Comparison of ENCODE assay signal across 9 mouse cellular contexts in the genomic region with DNA sequence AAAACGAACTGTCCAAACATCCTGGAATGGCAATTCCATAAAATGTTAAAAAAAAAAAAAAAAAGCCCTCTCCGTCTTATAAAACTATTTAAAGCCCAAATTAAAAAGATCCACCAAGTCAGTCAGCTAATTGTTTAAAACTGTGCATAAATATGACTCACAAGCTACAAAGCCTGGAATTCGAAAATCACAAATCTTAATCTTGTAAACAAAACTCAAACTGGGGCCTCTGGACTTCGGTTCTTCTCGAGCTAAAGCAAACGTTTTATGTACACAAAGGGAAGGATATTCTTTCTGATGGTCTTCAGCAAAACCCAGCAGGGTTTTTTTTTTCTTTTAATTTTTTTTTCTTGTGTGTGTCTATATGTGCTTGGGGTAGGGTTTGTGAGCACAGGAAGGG. TPM values are rescaled to one million over a fixed set of nuclear protein-coding genes. Genes with fewer than 3 reads are reported as not detected.
DNase-seq lines count a peak whose midpoint lies in the region; ATAC-seq and TF ChIP-seq lines count a peak whose summit lies in the region.
"Had no signal": no experiment of that assay in that cellular context is flagged by ENCODE, and none has a peak within 500 bp of the region (broad histone marks: within the 10 kb centered on the region; RNA-seq: fewer than 3 reads in every experiment).

No protein-coding gene starts in this region.

- 0 out of 2 replicates have a peak, but pooled peaks cover 4% of the 10 kb centered on the region for H3K79me2 ChIP-seq in heart, adult 2 months (replicated peaks; ENCODE audit: control insufficient read depth, insufficient read depth, low read length)
- H3K79me2 ChIP-seq in liver, adult 2 months (ENCODE audit: control insufficient read depth, insufficient read depth, low read length) = peaks cover 35% of the 10 kb centered on the region

- H3K36me3 ChIP-seq in heart, adult 2 months (ENCODE audit: control insufficient read depth, insufficient read depth, low read length) = no peaks in the 10 kb centered on the region; the same call in 1 of the 2 replicates
- no peaks in the 10 kb centered on the region for H3K36me3 ChIP-seq in liver, adult 2 months (ENCODE audit: control insufficient read depth, insufficient read depth, low read length)
- no peaks in the 10 kb centered on the region for H3K36me3 ChIP-seq in intestine, embryonic 14.5 days (ENCODE audit: control insufficient read depth, insufficient read depth, low read length)
- no peaks in the 10 kb centered on the region for H3K36me3 ChIP-seq in neural tube, embryonic 13.5 days

- no peak overlapping the region for H3K9ac ChIP-seq in heart, adult 2 months (ENCODE audit: low read depth, low read length)
- no peak overlapping the region for H3K9ac ChIP-seq in liver, adult 2 months (ENCODE audit: low read depth, low read length)
- peak overlapping the region; percentile 95 for H3K9ac ChIP-seq in intestine, embryonic 14.5 days (ENCODE audit: low read length)
- no peak overlapping the region for H3K9ac ChIP-seq in neural tube, embryonic 13.5 days

- intact Hi-C loops in heart, adult 2 months (cut with DNase I) = loop anchor here (5.0 kb wide), 2 partner anchors 39 to 86 kb away; no protein-coding TSS in a partner anchor
- intact Hi-C loops in heart, postnatal 10 days (cut with DNase I) = loop anchor here (2.0 to 5.0 kb wide), 2 partner anchors 26 to 81 kb away; no protein-coding TSS in a partner anchor

- no peaks in the 10 kb centered on the region for H3K27me3 ChIP-seq in heart, adult 2 months (ENCODE audit: control insufficient read depth, insufficient read depth, low read length)
- no peaks in the 10 kb centered on the region for H3K27me3 ChIP-seq in liver, adult 2 months (ENCODE audit: control insufficient read depth, insufficient read depth, low read length)
- H3K27me3 ChIP-seq in intestine, embryonic 14.5 days (replicated peaks; ENCODE audit: control insufficient read depth, insufficient read depth, low read length) = no peaks in the 10 kb centered on the region
- peaks cover 39% of the 10 kb centered on the region for H3K27me3 ChIP-seq in neural tube, embryonic 13.5 days

- H3K4me1 ChIP-seq in heart, adult 2 months (ENCODE audit: control insufficient read depth, insufficient read depth, low read length) = peaks cover 16% of the 10 kb centered on the region
- peaks cover 22% of the 10 kb centered on the region for H3K4me1 ChIP-seq in liver, adult 2 months (ENCODE audit: control insufficient read depth, insufficient read depth, low read length)
- H3K4me1 ChIP-seq in intestine, embryonic 14.5 days (replicated peaks; ENCODE audit: control insufficient read depth, insufficient read depth, low read length) = peaks cover 33% of the 10 kb centered on the region
- H3K4me1 ChIP-seq in neural tube, embryonic 13.5 days (replicated peaks) = peaks cover 24% of the 10 kb centered on the region

- TF ChIP-seq EP300 in heart, adult 2 months (IDR thresholded peaks at IDR 0.05; ENCODE audit: insufficient read depth, low read depth, low read length) = no peak

- peak overlapping the region; percentile 79 for H3K4me2 ChIP-seq in intestine, embryonic 14.5 days (ENCODE audit: low read length)
- peak overlapping the region; percentile 90 for H3K4me2 ChIP-seq in neural tube, embryonic 13.5 days

- TF ChIP-seq POLR2A in heart, adult 2 months (IDR thresholded peaks at IDR 0.05; ENCODE audit: insufficient read depth, low read depth, low read length) = no peak
- TF ChIP-seq POLR2A in liver, adult 2 months (IDR thresholded peaks at IDR 0.05; ENCODE audit: extremely low read depth, insufficient read depth, low read length) = no peak

- WGBS in heart, adult 2 months = 59% methylated on average over 6 of the region's 6 CpGs
- 27% methylated on average over 6 of the region's 6 CpGs for WGBS in liver, adult 2 months
- WGBS in intestine, embryonic 14.5 days = 13% methylated on average over 6 of the region's 6 CpGs
- WGBS in neural tube, embryonic 13.5 days = 84% methylated on average over 6 of the region's 6 CpGs

- no peak for ATAC-seq in intestine, embryonic 14.5 days (replicated peaks; ENCODE audit: low FRiP score, low TSS enrichment, low read depth)
- ATAC-seq in neural tube, embryonic 13.5 days (ENCODE audit: low read depth) = no peak
- ATAC-seq in granulocyte monocyte progenitor cell, adult 5-6 weeks (replicated peaks; ENCODE audit: poor library complexity, severe bottlenecking) = no peak

- H3K27ac ChIP-seq in heart, adult 2 months = peak overlapping the region; percentile 33
- peak overlapping the region; percentile 24 for H3K27ac ChIP-seq in liver, adult 2 months (replicated peaks; ENCODE audit: insufficient read depth, low read depth, low read length)
- peak overlapping the region; percentile 98 for H3K27ac ChIP-seq in intestine, embryonic 14.5 days (ENCODE audit: low read depth)
- H3K27ac ChIP-seq in neural tube, embryonic 13.5 days (replicated peaks) = no peak overlapping the region

- H3K4me3 ChIP-seq in heart, adult 2 months = peak overlapping the region; percentile 26
- no peak overlapping the region for H3K4me3 ChIP-seq in liver, adult 2 months (ENCODE audit: insufficient read depth, low read depth, low read length)
- peak overlapping the region; percentile 90 for H3K4me3 ChIP-seq in intestine, embryonic 14.5 days (ENCODE audit: low read depth, low read length)
- 0 out of 2 replicates have a peak overlapping the region, but pooled peaks have one; percentile 57 for H3K4me3 ChIP-seq in neural tube, embryonic 13.5 days

- no peak for DNase-seq in heart, adult 2 months
- no peak for DNase-seq in heart, postnatal 10 days
- DNase-seq in liver, adult 2 months (ENCODE audit: extremely low read depth, low read depth, low spot score) = peak; percentile 48
- no peak for DNase-seq in liver
- DNase-seq in intestine, embryonic 14.5 days (ENCODE audit: low spot score) = no peak
- DNase-seq in embryo, embryonic 10.5 days (ENCODE audit: low spot score) = no peak
- DNase-seq: right cerebral cortex, postnatal 25 days had no signal

- no peak for TF ChIP-seq CTCF in heart, adult 2 months (IDR thresholded peaks at IDR 0.05)
- no peak for TF ChIP-seq CTCF in liver, adult 2 months (IDR thresholded peaks at IDR 0.05; ENCODE audit: low read depth, low read length)

- no peaks in the 10 kb centered on the region for H3K9me3 ChIP-seq in intestine, embryonic 14.5 days (ENCODE audit: control insufficient read depth, low read length)
- no peaks in the 10 kb centered on the region for H3K9me3 ChIP-seq in neural tube, embryonic 13.5 days

RNA-seq across cellular contexts. Expression of a gene that starts 2.1 kb away (rescaled TPM):
- total RNA-seq in heart, adult 2 months (2021) = 10 to 100 TPM; 32.5 to 36.3 TPM
- polyA plus RNA-seq in heart, adult 2 months (2012; rRNA removed) = 23.8 and 32.7 TPM in 2 replicates
- 10 to 100 TPM; 56.8 to 60.9 TPM for total RNA-seq in heart, postnatal 10 days (2021)
- 8.3 and 10.3 TPM in 2 replicates for total RNA-seq in liver, adult 2 months (2014; rRNA removed)
- polyA plus RNA-seq in liver, adult 2 months (2012; rRNA removed) = 5.7 and 8.2 TPM in 2 replicates
- 37.0 and 39.4 TPM in 2 replicates for polyA plus RNA-seq in intestine, embryonic 14.5 days (2014; fragmentation: Nextera tagmentation; extraction: Ambion mirVana)
- 10.3 and 11.5 TPM in 2 replicates for polyA plus RNA-seq in neural tube, embryonic 13.5 days (2015; fragmentation: Nextera tagmentation; extraction: Ambion mirVana)
- total RNA-seq in granulocyte monocyte progenitor cell, adult 5-6 weeks (2014; fragmentation: Nextera tagmentation) = 6.8 and 9.5 TPM in 2 replicates
- 4.3 and 6.5 TPM in 2 replicates for total RNA-seq in granulocyte monocyte progenitor cell, adult 5-6 weeks (2017)
